Mouse (Mus musculus) embryonic facial prominence, embryonic 14.5 days (tissue): Measurements from ENCODE around the gene Eef1akmt3. TPM values are rescaled to one million over a fixed set of nuclear protein-coding genes. Genes with fewer than 3 reads are reported as not detected.
A peak's percentile ranks its signal among the peaks of the same experiment; 100 is the strongest.

Experiments used
- ATAC-seq: fragments of 200-750 bp; cut with Nextera tagmentation; 2 replicates; pipeline ENCODE4 v1.8.0; 2017; ENCODE audit warnings: low read depth, moderate number of reproducible peaks, moderate TSS enrichment
- DNase-seq: peaks from one replicate; pipeline ENCODE4 v3.0.0-alpha.2; 2015; ENCODE audit warnings: low spot score
- H3K27ac ChIP-seq: fragments of 300-500 bp; sonication (generic); replicated peaks from 2 replicates; pipeline ENCODE4 v1.5.1; 2014; ENCODE audit warnings: low read depth, mild to moderate bottlenecking, low read length, moderate library complexity
- H3K27me3 ChIP-seq: fragments of 300-500 bp; sonication (generic); replicated peaks from 2 replicates; pipeline ENCODE4 v1.6.1; 2014; ENCODE audit warnings: low read length; ENCODE audit not compliant: control insufficient read depth, insufficient read depth
- H3K36me3 ChIP-seq: fragments of 300-500 bp; sonication (generic); 2 replicates; pipeline ENCODE4 v1.6.1; 2014; ENCODE audit warnings: low read length, mixed read lengths; ENCODE audit not compliant: control insufficient read depth, insufficient read depth
- H3K4me1 ChIP-seq: fragments of 300-500 bp; sonication (generic); 2 replicates; pipeline ENCODE4 v1.6.1; 2014; ENCODE audit warnings: antibody characterized with exemption, low read length; ENCODE audit not compliant: control insufficient read depth, insufficient read depth
- H3K4me2 ChIP-seq: fragments of 300-500 bp; sonication (generic); 2 replicates; pipeline ENCODE4 v1.6.1; 2014; ENCODE audit warnings: low read depth, mild to moderate bottlenecking, low read length, moderate library complexity, mixed read lengths
- H3K4me3 ChIP-seq: fragments of 300-500 bp; sonication (generic); 2 replicates; pipeline ENCODE4 v1.5.1; 2014; ENCODE audit warnings: low read depth, mild to moderate bottlenecking, low read length
- H3K9ac ChIP-seq: fragments of 300-500 bp; sonication (generic); 2 replicates; pipeline ENCODE4 v1.6.1; 2014; ENCODE audit warnings: low read depth, mild to moderate bottlenecking, low read length, moderate library complexity, mixed read lengths
- H3K9me3 ChIP-seq: fragments of 300-500 bp; sonication (generic); 2 replicates; pipeline ENCODE4 v1.6.1; 2016; ENCODE audit warnings: low read length; ENCODE audit not compliant: control insufficient read depth
- WGBS: fragments of 180-500 bp; shearing (Covaris S2); extraction: QIAGEN DNeasy Blood & Tissue Kit; methylation state at CpG from one replicate; pipeline ENCODE4 v1.1.7; 2014; 5-methylcytosine and 5-hydroxymethylcytosine counted together
- polyA plus RNA-seq: library from polyadenylated mRNA; unstranded; fragments of >200 nt; fragmentation: Nextera tagmentation; extraction: Ambion mirVana; gene quantifications from 2 replicates; pipeline ENCODE4 v1.2.1, GENCODE M21; 2014

Eef1akmt3 gene
- polyA plus RNA-seq, 1 experiment from 2014 or later: 1.0 TPM

DNA sequence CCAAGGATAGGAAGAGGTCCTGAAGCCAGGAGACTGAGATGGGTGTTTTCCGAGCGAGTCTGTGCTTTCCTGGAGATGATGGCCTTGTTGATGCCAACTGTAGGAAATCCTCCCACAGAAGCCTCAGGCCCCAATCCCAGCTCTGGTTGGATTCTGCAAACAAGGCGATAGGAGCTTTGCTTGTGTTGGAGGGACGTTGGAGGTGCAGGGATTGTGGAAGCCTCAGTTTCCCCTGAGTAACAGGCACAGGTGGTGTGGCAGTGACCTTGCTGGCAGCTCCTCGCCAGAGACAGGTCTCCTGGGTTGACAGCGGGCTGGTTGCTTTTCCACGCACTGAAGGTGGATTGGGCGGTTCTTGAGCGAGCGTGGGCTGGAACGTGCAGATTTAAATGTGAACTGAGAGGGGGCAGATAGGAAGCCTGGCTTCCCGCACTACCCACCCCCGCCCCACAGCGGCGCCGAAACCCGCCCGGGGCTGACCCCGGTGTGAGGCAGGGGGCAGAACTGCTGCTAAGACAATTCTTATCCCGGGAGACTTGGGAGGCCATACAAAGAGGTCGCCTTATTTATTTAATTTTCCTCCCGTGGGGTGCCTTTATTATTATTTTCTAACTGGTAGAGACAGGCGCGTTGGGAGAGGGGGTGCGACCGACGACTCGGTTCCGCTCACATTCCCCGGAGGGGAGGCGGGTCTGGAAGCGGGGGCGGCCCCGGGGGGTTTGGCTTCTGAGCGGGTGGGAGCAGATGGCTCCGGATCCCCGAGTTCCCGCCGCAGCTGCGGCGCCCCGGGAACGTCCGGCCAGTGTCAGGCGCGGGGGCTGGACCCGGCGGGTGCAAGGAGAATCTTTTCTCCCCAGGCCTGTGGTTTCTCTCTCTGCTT, 39.8 kb upstream of the Eef1akmt3 start:
- no peak for DNase-seq
- 3% methylated on average over 47 of the region's 48 CpGs for WGBS
- Histone ChIP-seq H3K4me1 (peaks cover 20% of the 10 kb centered on the region), H3K9ac (peak overlapping the region; percentile 47; the same call in 1 of the 2 replicates), H3K4me3 (peak overlapping the region; percentile 63), H3K36me3 (no peaks in the 10 kb centered on the region), H3K27ac (no peak overlapping the region), H3K4me2 (peak overlapping the region; percentile 99), H3K27me3 (peaks cover 77% of the 10 kb centered on the region), H3K9me3 (no peaks in the 10 kb centered on the region)
- ATAC-seq: no peak

DNA sequence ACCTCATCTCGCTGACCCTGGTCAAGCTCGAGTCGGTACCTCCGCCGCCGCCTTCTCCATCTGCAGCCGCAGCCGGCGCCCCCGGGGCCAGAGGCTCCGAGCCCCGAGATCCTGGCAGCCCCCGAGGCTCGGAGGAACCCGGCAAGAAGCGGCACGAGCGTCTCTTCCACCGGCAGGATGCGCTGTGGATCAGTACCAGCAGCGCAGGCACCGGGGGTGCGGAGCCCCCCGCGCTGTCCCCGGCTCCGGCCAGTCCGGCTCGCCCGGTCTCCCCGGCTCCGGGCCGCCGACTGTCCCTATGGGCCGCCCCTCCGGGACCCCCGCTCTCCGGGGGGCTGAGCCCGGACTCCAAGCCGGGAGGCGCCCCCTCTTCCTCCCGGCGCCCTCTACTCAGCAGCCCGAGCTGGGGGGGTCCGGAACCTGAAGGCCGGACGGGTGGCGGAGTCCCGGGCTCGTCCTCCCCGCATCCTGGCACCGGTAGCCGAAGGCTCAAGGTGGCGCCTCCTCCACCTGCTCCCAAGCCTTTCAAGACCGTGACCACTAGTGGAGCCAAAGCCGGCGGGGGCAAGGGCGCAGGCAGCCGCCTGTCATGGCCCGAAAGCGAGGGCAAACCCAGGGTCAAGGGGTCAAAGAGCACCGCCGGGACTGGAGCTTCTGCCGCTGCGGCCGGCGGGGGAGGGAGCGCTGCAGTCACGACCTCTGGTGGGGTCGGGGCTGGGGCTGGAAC, 38.5 kb upstream of the Eef1akmt3 start:
- Histone ChIP-seq H3K4me3 (peak overlapping the region; percentile 63), H3K4me2 (peak overlapping the region; percentile 99), H3K9me3 (no peaks in the 10 kb centered on the region), H3K27ac (no peak overlapping the region), H3K4me1 (peaks cover 20% of the 10 kb centered on the region), H3K36me3 (no peaks in the 10 kb centered on the region), H3K27me3 (peaks cover 88% of the 10 kb centered on the region), H3K9ac (peak overlapping the region; percentile 67)
- 2% methylated on average over 20 of the region's 70 CpGs for WGBS
- ATAC-seq (no peak), DNase-seq (no peak)

DNA sequence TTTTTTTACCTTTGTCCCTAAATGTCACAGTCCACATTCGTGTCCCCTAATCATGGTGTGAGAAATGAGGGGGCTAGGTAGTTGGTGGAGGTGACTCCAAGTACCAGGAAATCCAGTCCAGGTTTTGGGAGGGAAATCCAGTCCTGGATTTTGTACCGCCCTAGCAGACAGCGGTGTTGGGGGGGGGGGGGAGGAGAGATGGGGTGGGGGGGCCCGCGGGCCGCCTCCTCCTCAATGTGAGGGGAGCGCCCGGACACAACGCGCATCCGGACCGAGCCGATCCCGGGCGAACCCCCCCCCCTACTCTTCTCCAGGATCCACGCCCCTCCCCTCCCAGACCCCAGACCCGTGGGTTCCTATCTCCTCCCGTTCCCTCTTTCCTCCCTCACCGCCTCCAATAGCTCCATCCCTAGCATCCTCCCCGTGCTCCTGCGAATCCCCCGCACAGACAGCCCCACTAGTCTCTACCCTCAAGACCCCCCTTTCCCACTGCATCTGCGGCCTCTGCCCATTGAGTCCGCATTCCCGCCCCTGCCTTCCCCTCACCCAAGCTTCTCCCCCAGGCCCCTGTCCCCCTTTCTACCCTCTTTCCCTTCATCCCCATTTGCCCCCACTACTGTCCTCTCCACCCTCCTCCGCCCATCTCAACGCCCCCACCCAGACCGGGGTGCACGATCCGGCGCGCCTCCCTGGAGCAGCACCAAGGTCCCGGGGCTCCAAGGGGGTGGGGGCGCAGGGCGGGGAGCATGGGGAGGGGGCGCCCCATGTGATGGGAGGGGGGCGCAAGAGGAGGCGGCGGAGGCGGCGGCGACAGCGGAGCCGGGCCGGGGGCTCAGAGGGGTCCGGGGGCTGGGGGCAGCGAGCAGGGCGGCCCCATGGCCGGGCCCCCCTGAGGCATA, 37.6 kb upstream of the Eef1akmt3 start:
- H3K27ac ChIP-seq: no peak overlapping the region
- no peaks in the 10 kb centered on the region for H3K36me3 ChIP-seq
- DNase-seq (peak; percentile 77), ATAC-seq (peak; percentile 50)
- 1% methylated on average over 35 of the region's 49 CpGs for WGBS
- H3K4me1 ChIP-seq: peaks cover 20% of the 10 kb centered on the region
- peaks cover 88% of the 10 kb centered on the region for H3K27me3 ChIP-seq
- no peaks in the 10 kb centered on the region for H3K9me3 ChIP-seq
- peak overlapping the region; percentile 67 for H3K9ac ChIP-seq
- peak overlapping the region; percentile 99 for H3K4me2 ChIP-seq
- H3K4me3 ChIP-seq: peak overlapping the region; percentile 63

DNA sequence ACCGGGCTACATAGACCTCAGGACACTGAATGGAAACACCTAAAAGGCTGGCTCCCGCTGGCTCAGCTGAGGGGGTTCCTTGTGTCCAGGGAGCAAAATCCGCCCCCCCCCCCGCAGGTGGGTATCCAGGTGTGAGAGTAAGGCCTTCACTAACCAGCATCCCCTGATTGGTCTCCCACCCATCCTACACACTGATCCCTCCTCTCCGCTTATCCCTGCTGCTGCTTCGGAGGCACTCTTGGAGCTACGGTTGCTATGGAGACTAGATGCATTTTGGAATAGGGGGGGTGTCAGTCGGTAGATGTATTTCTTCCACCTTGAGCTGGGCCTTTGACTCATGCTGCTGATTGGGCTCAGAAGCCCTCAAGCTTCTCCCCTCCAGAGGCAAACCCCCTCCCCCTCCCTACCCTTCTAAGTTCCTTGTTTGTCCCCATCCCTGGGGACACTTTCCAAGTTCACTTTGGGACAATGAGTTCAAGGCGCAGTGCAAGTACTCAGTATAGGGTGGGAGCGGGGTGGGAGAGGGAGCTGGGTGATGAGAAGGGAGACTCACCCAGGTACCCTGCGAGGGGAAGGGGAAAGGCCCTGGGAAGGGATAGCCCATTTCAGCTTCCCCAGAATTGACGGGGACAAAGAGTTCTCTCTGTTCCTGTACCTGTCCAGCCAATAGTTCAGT, 36.8 kb upstream of the Eef1akmt3 start:
- H3K36me3 ChIP-seq: no peaks in the 10 kb centered on the region
- no peak overlapping the region for H3K27ac ChIP-seq
- H3K27me3 ChIP-seq: peaks cover 80% of the 10 kb centered on the region
- no peak overlapping the region for H3K9ac ChIP-seq
- H3K9me3 ChIP-seq: no peaks in the 10 kb centered on the region
- ATAC-seq (no peak), DNase-seq (no peak)
- peak overlapping the region; percentile 63 for H3K4me3 ChIP-seq
- H3K4me2 ChIP-seq: peak overlapping the region; percentile 99
- H3K4me1 ChIP-seq: peaks cover 20% of the 10 kb centered on the region
- 4% methylated on average over 12 of the region's 12 CpGs for WGBS

DNA sequence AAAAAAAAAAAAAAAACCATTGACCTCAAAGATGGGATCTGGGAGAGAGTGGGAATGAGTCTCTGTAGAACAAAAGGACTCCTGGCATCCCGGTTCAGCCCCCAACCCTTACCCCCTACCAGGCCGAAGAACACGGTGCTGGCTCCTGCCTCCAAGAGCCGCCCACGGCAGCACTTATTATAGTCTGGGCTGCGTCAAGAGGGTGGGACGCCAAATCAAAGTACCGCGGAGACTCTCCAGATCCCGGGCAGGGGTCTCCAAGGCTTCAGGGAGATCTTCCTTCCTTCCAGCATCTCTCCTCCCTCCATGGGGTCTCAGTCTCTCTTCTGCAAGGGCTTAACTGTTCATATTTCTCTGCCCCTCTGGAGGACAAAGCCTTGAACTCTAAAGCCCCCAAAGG, 36.2 kb upstream of the Eef1akmt3 start:
- H3K36me3 ChIP-seq: no peaks in the 10 kb centered on the region
- peaks cover 74% of the 10 kb centered on the region for H3K27me3 ChIP-seq
- H3K4me3 ChIP-seq: no peak overlapping the region
- DNase-seq: no peak
- H3K4me2 ChIP-seq: peak overlapping the region; percentile 99; the same call in 1 of the 2 replicates
- WGBS: 7% methylated on average over 9 of the region's 10 CpGs
- ATAC-seq: no peak
- H3K27ac ChIP-seq: no peak overlapping the region
- H3K9ac ChIP-seq: no peak overlapping the region
- no peaks in the 10 kb centered on the region for H3K9me3 ChIP-seq
- peaks cover 20% of the 10 kb centered on the region for H3K4me1 ChIP-seq

DNA sequence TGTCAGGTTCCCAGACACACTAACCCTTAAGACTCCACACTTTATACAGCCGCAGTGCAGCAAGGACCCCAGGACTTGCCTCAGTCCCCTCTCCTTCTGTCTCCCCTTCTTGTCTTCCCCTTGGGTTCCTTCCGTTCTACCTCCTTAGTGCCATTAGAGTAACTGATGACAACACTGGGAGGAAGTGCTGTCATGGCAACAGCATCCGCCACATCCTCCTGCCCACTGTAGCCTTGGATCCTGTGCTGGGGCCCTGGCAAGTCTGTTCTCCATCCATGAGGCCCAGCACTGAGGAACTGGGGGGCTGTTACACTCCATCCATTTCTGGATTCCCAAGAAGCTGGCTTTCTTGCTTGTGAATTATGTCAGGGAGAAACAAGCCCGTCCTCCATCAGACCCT, 34.8 kb upstream of the Eef1akmt3 start:
- Histone ChIP-seq H3K4me1 (peaks cover 14% of the 10 kb centered on the region), H3K9ac (no peak overlapping the region), H3K4me3 (no peak overlapping the region), H3K4me2 (no peak overlapping the region), H3K9me3 (no peaks in the 10 kb centered on the region), H3K27me3 (peaks cover 59% of the 10 kb centered on the region), H3K36me3 (no peaks in the 10 kb centered on the region), H3K27ac (no peak overlapping the region)
- ATAC-seq (no peak), DNase-seq (no peak)
- 46% methylated on average over 4 of the region's 4 CpGs for WGBS

DNA sequence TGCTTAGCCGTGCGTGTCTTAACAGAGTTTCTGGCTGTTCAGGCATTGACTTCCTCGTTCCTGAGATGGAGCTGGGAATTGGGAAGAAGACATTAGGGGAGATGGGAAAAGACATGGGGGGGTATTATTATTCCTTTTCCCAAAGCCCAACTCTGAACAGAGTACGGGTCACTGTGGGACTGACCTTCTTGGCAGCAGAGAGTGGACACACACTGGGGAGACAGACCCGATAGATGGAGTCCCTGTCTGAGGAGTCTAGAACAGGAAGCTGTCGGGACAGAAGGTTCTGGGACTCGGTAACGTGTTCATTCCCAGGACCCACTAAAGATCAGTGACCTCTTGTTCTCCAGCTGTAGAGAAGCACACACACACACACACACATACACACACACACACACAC, 34.3 kb upstream of the Eef1akmt3 start:
- ATAC-seq: no peak

DNA sequence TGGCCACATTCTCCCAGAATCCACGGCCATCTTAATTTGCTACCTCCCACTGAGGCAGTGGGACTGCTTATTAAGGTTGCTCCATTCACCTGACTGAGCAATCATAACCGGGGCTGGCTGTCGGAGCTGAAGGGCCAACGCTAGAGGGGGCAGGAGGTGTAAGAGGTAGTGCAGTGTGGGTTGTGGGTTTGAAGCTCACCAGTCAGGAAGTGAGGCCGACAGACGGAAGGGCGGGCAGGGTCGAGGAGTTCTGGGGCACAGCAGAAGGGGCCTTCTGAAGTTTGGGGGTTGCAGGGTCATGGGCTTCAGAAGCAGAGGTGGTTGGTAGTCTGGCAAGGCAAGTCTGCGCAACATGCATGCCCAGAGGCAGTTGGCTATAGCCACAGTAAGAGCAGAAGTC, 33.8 kb upstream of the Eef1akmt3 start, which contains the start of gene Agap2:
TSS of gene Agap2 (plus strand) at position 205 of the 400 bp plus-strand sequence.
- ATAC-seq: no peak
- Histone ChIP-seq H3K4me3 (no peak within 1 kb of the TSS), H3K27ac (no peak within 1 kb of the TSS), H3K9ac (no peak within 1 kb of the TSS; the same call in 1 of the 2 replicates), H3K36me3 (no peaks in the 10 kb centered on the region), H3K4me2 (no peak within 1 kb of the TSS), H3K9me3 (no peaks in the 10 kb centered on the region), H3K27me3 (peaks cover 49% of the 10 kb centered on the region), H3K4me1 (peaks cover 12% of the 10 kb centered on the region; the same call in 1 of the 2 replicates)
- no peak for DNase-seq
- 58% methylated on average over 9 of the region's 9 CpGs for WGBS

More for the DNA sequence above, 34.3 kb upstream of the Eef1akmt3 start:
- 69% methylated on average over 8 of the region's 8 CpGs for WGBS
- H3K36me3 ChIP-seq: no peaks in the 10 kb centered on the region
- no peak overlapping the region for H3K4me2 ChIP-seq
- H3K27me3 ChIP-seq: peaks cover 55% of the 10 kb centered on the region
- no peak overlapping the region for H3K9ac ChIP-seq
- no peak overlapping the region for H3K4me3 ChIP-seq
- H3K4me1 ChIP-seq: peaks cover 14% of the 10 kb centered on the region
- H3K9me3 ChIP-seq: no peaks in the 10 kb centered on the region
- H3K27ac ChIP-seq: no peak overlapping the region
- no peak for DNase-seq
